Mouse (Mus musculus) macrophage (primary cell): Measurements from ENCODE around the gene Senp3. TPM values are rescaled to one million over a fixed set of nuclear protein-coding genes. Genes with fewer than 3 reads are reported as not detected.
"Not testable (repeated sequence)": the region's sequence is repeated elsewhere in the genome, so short reads cannot be mapped to it uniquely, and the experiment has no call there.

Experiments
- H3K27ac ChIP-seq: fragments of 350-480 bp; formaldehyde crosslinking; 2 replicates; pipeline ENCODE4 v1.9.0; 2021
- H3K36me3 ChIP-seq: fragments of 350-480 bp; formaldehyde crosslinking; 2 replicates; pipeline ENCODE4 v1.9.0; 2021; ENCODE audit errors: inconsistent target
- H3K4me3 ChIP-seq: fragments of 350-480 bp; formaldehyde crosslinking; 2 replicates; pipeline ENCODE4 v1.9.0; 2021; ENCODE audit errors: inconsistent target
- H3K79me2 ChIP-seq: fragments of 350-480 bp; formaldehyde crosslinking; 2 replicates; pipeline ENCODE4 v1.9.0; 2021; ENCODE audit errors: inconsistent target
- WGBS: methylation state at CpG from one replicate; pipeline ENCODE4 v1.1.7; 2026; ENCODE audit warnings: inconsistent platforms; ENCODE audit not compliant: missing documents; 5-methylcytosine and 5-hydroxymethylcytosine counted together
- polyA plus RNA-seq: library from polyadenylated mRNA; stranded (reverse); fragments of 250-400 nt; gene quantifications from 3 replicates; pipeline ENCODE4 v1.2.4, GENCODE M21; 2018; ENCODE audit warnings: inconsistent platforms

Senp3 gene
- polyA plus RNA-seq, 1 experiment from 2014 or later: 57.8 TPM

DNA sequence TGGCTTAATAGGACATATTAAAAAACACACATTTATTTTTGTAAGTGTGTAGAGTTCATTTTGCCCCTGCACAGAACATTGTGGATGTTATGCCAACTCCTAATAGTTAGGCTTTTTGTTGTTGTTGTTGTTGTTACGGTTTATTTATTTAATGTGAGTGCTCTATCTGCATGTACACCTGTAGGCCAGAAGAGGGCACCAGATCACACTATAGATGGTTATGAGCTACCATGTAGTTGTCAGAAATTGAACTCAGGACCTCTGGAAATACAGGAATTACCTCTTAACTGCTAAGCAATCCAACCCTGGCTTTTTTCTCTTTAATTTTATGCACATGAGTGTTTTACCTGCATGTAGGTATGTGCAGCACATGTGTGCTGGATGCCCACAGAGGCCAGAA, 52.1 kb downstream of the Senp3 start:
- Histone ChIP-seq H3K36me3 (no peaks in the 10 kb centered on the region), H3K4me3 (no peak overlapping the region), H3K27ac (no peak overlapping the region), H3K79me2 (peaks cover 17% of the 10 kb centered on the region)
- 71% methylated on average over 1 of the region's 1 CpGs for WGBS

DNA sequence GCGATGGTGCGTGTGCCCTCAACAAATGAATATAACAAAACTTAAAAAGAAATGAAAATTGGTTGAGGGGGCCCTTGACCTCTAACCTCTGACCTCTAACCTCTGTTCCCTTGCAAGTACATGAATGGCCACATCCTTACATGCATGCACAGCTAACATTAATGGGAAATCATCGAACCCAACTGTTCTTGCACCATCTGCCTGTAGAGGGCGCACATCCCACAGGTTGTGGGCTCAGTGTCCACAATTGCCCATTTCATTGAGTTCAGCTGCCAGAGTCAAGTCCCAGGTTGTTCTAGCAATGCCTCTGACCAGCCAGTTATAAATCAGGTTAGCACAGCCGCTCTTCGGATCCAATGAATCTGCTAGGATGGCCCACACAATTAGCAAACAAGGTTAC, 53.6 kb downstream of the Senp3 start:
- peaks cover 1% of the 10 kb centered on the region for H3K79me2 ChIP-seq
- no peaks in the 10 kb centered on the region for H3K36me3 ChIP-seq
- no peak overlapping the region for H3K4me3 ChIP-seq
- WGBS: 46% methylated on average over 6 of the region's 6 CpGs
- H3K27ac ChIP-seq: no peak overlapping the region

GRCm38 (mm10) chr11:69624339-69624738, 57.5 kb downstream of the Senp3 start:
- WGBS: no CpG with 5 or more reads among the region's 2 CpGs
- H3K4me3 ChIP-seq, H3K27ac ChIP-seq, H3K79me2 ChIP-seq, H3K36me3 ChIP-seq: not testable (repeated sequence)

Other genes starting within 250 kb of the Senp3 start
- gene Dnah2, start 133.0 kb downstream of the Senp3 start, polyA plus RNA-seq: 0.32 to 3.0 TPM (median 1.5 TPM) in 3 replicates
- 0.06 TPM in 1 of 3 replicates, not detected in the others for gene Efnb3, start 121.9 kb downstream of the Senp3 start, polyA plus RNA-seq
- 4.4 to 5.0 TPM (median 5.0 TPM) in 3 replicates for gene Wrap53, start 101.8 kb downstream of the Senp3 start, polyA plus RNA-seq
- 32.6 to 59.9 TPM (median 52.5 TPM) in 3 replicates for gene Trp53, start 101.7 kb downstream of the Senp3 start, polyA plus RNA-seq
- not detected in 3 replicates for gene Atp1b2, start 76.1 kb downstream of the Senp3 start, polyA plus RNA-seq
- gene Shbg, start 64.2 kb downstream of the Senp3 start, polyA plus RNA-seq: not detected in 3 replicates
- gene Sat2, start 60.1 kb downstream of the Senp3 start, polyA plus RNA-seq: 1.6 to 2.2 TPM (median 1.6 TPM) in 3 replicates
- 36.0 to 36.7 TPM (median 36.3 TPM) in 3 replicates for gene Fxr2, start 49.1 kb downstream of the Senp3 start, polyA plus RNA-seq
- 0.46 TPM in 1 of 3 replicates, not detected in the others for gene Sox15, start 26.8 kb downstream of the Senp3 start, polyA plus RNA-seq
- 81.7 to 90.9 TPM (median 89.2 TPM) in 3 replicates for gene Mpdu1, start 19.4 kb downstream of the Senp3 start, polyA plus RNA-seq
- 3,562 to 8,261 TPM (median 3,776 TPM) in 3 replicates for gene Cd68, start 15.9 kb downstream of the Senp3 start, polyA plus RNA-seq
- 683 to 1,306 TPM (median 693 TPM) in 3 replicates for gene Eif4a1, start 9.7 kb downstream of the Senp3 start, polyA plus RNA-seq
- 16.4 to 43.4 TPM (median 40.3 TPM) in 3 replicates for gene Tnfsf13, start 3.7 kb upstream of the Senp3 start, polyA plus RNA-seq
- 89.2 to 140 TPM (median 130 TPM) in 3 replicates for gene Tnfsf12, start 13.8 kb upstream of the Senp3 start, polyA plus RNA-seq
- 25.2 to 36.9 TPM (median 25.5 TPM) in 3 replicates for gene Tnfsfm13, start 14.0 kb upstream of the Senp3 start, polyA plus RNA-seq
- gene Polr2a, start 76.6 kb upstream of the Senp3 start, polyA plus RNA-seq: 63.4 to 133 TPM (median 79.6 TPM) in 3 replicates
- not detected in 3 replicates for gene Slc35g3, start 79.9 kb upstream of the Senp3 start, polyA plus RNA-seq
- gene Zbtb4, start 83.8 kb upstream of the Senp3 start, polyA plus RNA-seq: 11.6 to 17.8 TPM (median 12.0 TPM) in 3 replicates
- gene Chrnb1, start 113.9 kb upstream of the Senp3 start, polyA plus RNA-seq: not detected in 3 replicates
- gene Fgf11, start 119.8 kb upstream of the Senp3 start, polyA plus RNA-seq: 0.69 to 2.7 TPM (median 2.3 TPM) in 3 replicates
- not detected in 3 replicates for gene Tmem102, start 123.5 kb upstream of the Senp3 start, polyA plus RNA-seq
- not detected in 3 replicates for gene Gm39566, start 133.2 kb upstream of the Senp3 start, polyA plus RNA-seq
- not detected in 3 replicates for gene Spem2, start 136.4 kb upstream of the Senp3 start, polyA plus RNA-seq
- gene Spem1, start 140.1 kb upstream of the Senp3 start, polyA plus RNA-seq: not detected in 3 replicates
- 0.80 to 2.1 TPM (median 1.0 TPM) in 3 replicates for gene Nlgn2, start 155.7 kb upstream of the Senp3 start, polyA plus RNA-seq
- gene Tmem256, start 156.4 kb upstream of the Senp3 start, polyA plus RNA-seq: 71.2 to 302 TPM (median 269 TPM) in 3 replicates
- 23.8 to 38.1 TPM (median 36.6 TPM) in 3 replicates for gene Plscr3, start 164.3 kb upstream of the Senp3 start, polyA plus RNA-seq
- gene Tnk1, start 176.6 kb upstream of the Senp3 start, polyA plus RNA-seq: not detected in 3 replicates
- gene Tmem95, start 195.9 kb upstream of the Senp3 start, polyA plus RNA-seq: not detected in 3 replicates
- 4.3 to 5.6 TPM (median 5.5 TPM) in 3 replicates for gene Kctd11, start 199.3 kb upstream of the Senp3 start, polyA plus RNA-seq
- gene Acap1, start 213.5 kb upstream of the Senp3 start, polyA plus RNA-seq: 0.54 to 0.68 TPM (median 0.62 TPM) in 3 replicates
- not detected in 3 replicates for gene 2810408A11Rik, start 218.9 kb upstream of the Senp3 start, polyA plus RNA-seq
- 14.9 to 19.2 TPM (median 15.6 TPM) in 3 replicates for gene Neurl4, start 219.0 kb upstream of the Senp3 start, polyA plus RNA-seq
- gene Gps2, start 231.8 kb upstream of the Senp3 start, polyA plus RNA-seq: 48.3 to 74.1 TPM (median 49.3 TPM) in 3 replicates
- gene Eif5a, start 239.9 kb upstream of the Senp3 start, polyA plus RNA-seq: 339 to 874 TPM (median 348 TPM) in 3 replicates